Mouse (Mus musculus) heart, embryonic 14.5 days (tissue): Measurements from ENCODE around the gene Rhbdd1. TPM values are rescaled to one million over a fixed set of nuclear protein-coding genes. Genes with fewer than 3 reads are reported as not detected.
A peak's percentile ranks its signal among the peaks of the same experiment; 100 is the strongest.

Source experiments
- ATAC-seq: fragments of 200-750 bp; cut with Nextera tagmentation; 2 replicates; pipeline ENCODE4 v1.8.0; 2017; ENCODE audit warnings: low read depth, moderate TSS enrichment; ENCODE audit not compliant: insufficient number of reproducible peaks, insufficient read depth, low FRiP score
- H3K27ac ChIP-seq, 2 experiments: fragments of 200-500 bp in 1 of 2; fragments of 300-500 bp in 1 of 2; sonication (generic) in 1 of 2; replicated peaks in 1 of 2; 2 replicates each; pipeline ENCODE4 v1.5.1; 2012 to 2014; ENCODE audit warnings: low read depth in 2 of 2, low read length in 2 of 2, control low read depth in 1 of 2, mild to moderate bottlenecking in 1 of 2, mixed read lengths in 1 of 2; ENCODE audit not compliant: control insufficient read depth in 1 of 2, insufficient read depth in 1 of 2
- H3K27me3 ChIP-seq: fragments of 300-500 bp; sonication (generic); 2 replicates; pipeline ENCODE4 v1.6.1; 2014; ENCODE audit warnings: mild to moderate bottlenecking, low read length, control low read depth; ENCODE audit not compliant: control insufficient read depth, insufficient read depth
- H3K36me3 ChIP-seq: fragments of 300-500 bp; sonication (generic); 2 replicates; pipeline ENCODE4 v1.6.1; 2014; ENCODE audit warnings: mild to moderate bottlenecking, control low read depth, low read length, mixed read lengths; ENCODE audit not compliant: control insufficient read depth, insufficient read depth
- H3K4me1 ChIP-seq, 2 experiments: fragments of 200-500 bp in 1 of 2; fragments of 300-500 bp in 1 of 2; sonication (generic) in 1 of 2; 2 replicates each; pipeline ENCODE4 v1.6.1; 2012 to 2014; ENCODE audit warnings: low read length in 2 of 2, control low read depth in 1 of 2, mixed read lengths in 1 of 2; ENCODE audit not compliant: control insufficient read depth in 2 of 2, insufficient read depth in 2 of 2
- H3K4me2 ChIP-seq: fragments of 300-500 bp; sonication (generic); 2 replicates; pipeline ENCODE4 v1.6.1; 2014; ENCODE audit warnings: mild to moderate bottlenecking, low read length
- H3K4me3 ChIP-seq, 2 experiments: fragments of 200-500 bp in 1 of 2; fragments of 300-500 bp in 1 of 2; sonication (generic) in 1 of 2; 2 replicates each; pipeline ENCODE4 v1.5.1; 2012 to 2014; ENCODE audit warnings: low read length in 2 of 2, mild to moderate bottlenecking in 2 of 2, control low read depth in 1 of 2, low read depth in 1 of 2, moderate library complexity in 1 of 2; ENCODE audit not compliant: control insufficient read depth in 1 of 2, insufficient read depth in 1 of 2
- H3K9ac ChIP-seq: fragments of 300-500 bp; sonication (generic); 2 replicates; pipeline ENCODE4 v1.6.1; 2014; ENCODE audit warnings: mild to moderate bottlenecking, low read length
- H3K9me3 ChIP-seq: fragments of 300-500 bp; sonication (generic); 2 replicates; pipeline ENCODE4 v1.6.1; 2016; ENCODE audit warnings: low read length, control low read depth; ENCODE audit not compliant: control insufficient read depth
- WGBS: fragments of 180-500 bp; shearing (Covaris S2); extraction: QIAGEN DNeasy Blood & Tissue Kit; methylation state at CpG from one replicate; pipeline ENCODE4 v1.1.7; 2014; 5-methylcytosine and 5-hydroxymethylcytosine counted together
- polyA plus RNA-seq: library from polyadenylated mRNA; unstranded; fragments of >200 nt; fragmentation: Nextera tagmentation; extraction: Ambion mirVana; gene quantifications from 2 replicates; pipeline ENCODE4 v1.2.1, GENCODE M21; 2014

Gene Rhbdd1
- polyA plus RNA-seq, 1 experiment from 2014 or later, result 7.0 TPM

DNA sequence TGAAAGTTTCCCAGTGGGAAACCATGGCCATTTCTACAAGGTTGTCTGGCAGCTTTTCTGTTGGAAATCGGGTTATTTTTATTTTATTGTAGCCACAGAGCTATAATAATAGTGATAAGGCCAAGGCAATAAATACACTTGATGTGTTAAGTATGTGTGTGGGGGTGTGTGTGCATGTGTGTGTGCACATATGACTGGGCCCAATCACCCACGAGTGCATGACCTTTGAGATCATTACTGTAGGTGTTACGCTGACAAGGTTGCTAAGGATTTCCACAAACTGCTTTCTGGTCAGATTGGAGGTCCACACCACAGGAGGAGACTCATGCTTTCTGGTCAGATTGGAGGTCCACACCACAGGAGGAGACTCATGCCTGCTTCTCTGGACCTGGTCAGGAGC lies 18.3 kb downstream of the Rhbdd1 start:
- Histone ChIP-seq H3K36me3 (no peaks in the 10 kb centered on the region), H3K4me1 (no peaks in the 10 kb centered on the region), H3K4me3 (no peak overlapping the region), H3K9me3 (no peaks in the 10 kb centered on the region), H3K4me2 (no peak overlapping the region), H3K27ac (no peak overlapping the region), H3K9ac (no peak overlapping the region), H3K27me3 (no peaks in the 10 kb centered on the region)
- ATAC-seq, result no peak
- WGBS, result 83% methylated on average over 3 of the region's 3 CpGs

GRCm38 (mm10) chr1:82353089-82353488 lies 36.8 kb downstream of the Rhbdd1 start:
- no peak overlapping the region for H3K4me3 ChIP-seq
- H3K9ac ChIP-seq, result no peak overlapping the region
- no peaks in the 10 kb centered on the region for H3K36me3 ChIP-seq
- WGBS, result 86% methylated on average over 2 of the region's 2 CpGs
- ATAC-seq, result no peak
- H3K27me3 ChIP-seq, result no peaks in the 10 kb centered on the region; the same call in 1 of the 2 replicates
- H3K4me1 ChIP-seq, result no peaks in the 10 kb centered on the region
- H3K27ac ChIP-seq, result no peak overlapping the region
- H3K4me2 ChIP-seq, result no peak overlapping the region
- H3K9me3 ChIP-seq, result no peaks in the 10 kb centered on the region

- Histone ChIP-seq H3K4me3 (no peak overlapping the region), H3K36me3 (no peaks in the 10 kb centered on the region), H3K9me3 (no peaks in the 10 kb centered on the region), H3K27me3 (no peaks in the 10 kb centered on the region; the same call in 1 of the 2 replicates), H3K27ac (no peak overlapping the region), H3K4me1 (peaks cover 0 to 6% of the 10 kb centered on the region in 2 experiments; a peak in 2 of 4 replicates), H3K9ac (no peak overlapping the region), H3K4me2 (no peak overlapping the region)
- no peak for ATAC-seq
- WGBS, result 79% methylated on average over 2 of the region's 2 CpGs
Observed at GRCm38 (mm10) chr1:82353755-82354154, 37.5 kb downstream of the Rhbdd1 start.

GRCm38 (mm10) chr1:82358871-82359647 lies 42.8 kb downstream of the Rhbdd1 start:
- Histone ChIP-seq H3K4me3 (peak overlapping the region; percentile 12 to 25), H3K27me3 (peaks cover 27% of the 10 kb centered on the region), H3K9me3 (no peaks in the 10 kb centered on the region), H3K27ac (0 out of 4 replicates have a peak overlapping the region, but pooled peaks of 1 of the 2 experiments have one; percentile 9), H3K9ac (0 out of 2 replicates have a peak overlapping the region, but pooled peaks have one; percentile 8), H3K36me3 (no peaks in the 10 kb centered on the region), H3K4me2 (peak overlapping the region; percentile 59), H3K4me1 (peaks cover 9 to 26% of the 10 kb centered on the region in 2 experiments)
- WGBS, result 33% methylated on average over 20 of the region's 20 CpGs
- ATAC-seq, result no peak

DNA sequence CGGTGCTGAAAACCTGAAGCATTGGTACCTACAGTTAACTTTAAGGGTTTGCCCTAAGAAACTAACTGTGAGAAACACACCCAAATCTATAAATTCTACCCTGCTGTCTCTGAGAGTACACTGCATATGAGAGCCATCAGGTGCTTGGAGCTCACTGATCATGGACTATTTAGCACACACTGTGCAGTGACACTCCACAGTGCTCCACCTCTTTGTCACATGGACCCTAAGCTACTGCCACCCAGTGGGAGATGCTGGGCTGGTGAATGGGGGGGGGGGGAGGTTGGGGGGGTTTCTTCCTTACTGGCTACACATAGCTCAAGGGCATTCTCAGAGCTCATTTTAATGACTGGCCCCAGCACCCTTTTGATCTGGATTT lies 43.4 kb downstream of the Rhbdd1 start:
- peaks cover 27% of the 10 kb centered on the region for H3K27me3 ChIP-seq
- H3K9ac ChIP-seq, result no peak overlapping the region
- H3K4me3 ChIP-seq, result no peak overlapping the region
- ATAC-seq, result no peak
- H3K9me3 ChIP-seq, result no peaks in the 10 kb centered on the region
- H3K4me2 ChIP-seq, result peak overlapping the region; percentile 59
- H3K27ac ChIP-seq, result no peak overlapping the region
- peaks cover 10 to 32% of the 10 kb centered on the region in 2 experiments for H3K4me1 ChIP-seq
- no peaks in the 10 kb centered on the region for H3K36me3 ChIP-seq
- WGBS, result 81% methylated on average over 1 of the region's 1 CpGs

DNA sequence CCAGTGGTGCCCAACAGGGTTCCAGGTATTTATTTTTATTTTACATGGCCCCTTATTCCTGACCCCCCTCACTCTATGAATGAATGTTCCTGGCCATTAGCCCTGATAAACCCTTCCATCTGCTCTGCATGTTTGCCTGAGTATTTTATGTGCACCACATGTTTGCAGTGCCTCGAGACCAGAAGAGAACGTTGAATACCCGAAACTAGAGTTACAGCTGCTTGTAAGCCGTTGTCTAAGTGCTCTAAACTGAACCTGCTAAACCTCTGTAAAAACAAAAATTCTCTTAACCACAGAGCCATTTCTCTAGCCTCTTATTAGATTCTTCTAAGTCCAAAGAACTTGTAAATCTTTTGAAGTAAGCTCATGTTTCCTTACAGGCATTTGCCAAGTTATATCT lies 45.0 kb downstream of the Rhbdd1 start:
- Histone ChIP-seq H3K27me3 (peaks cover 38% of the 10 kb centered on the region), H3K9me3 (no peaks in the 10 kb centered on the region), H3K4me1 (peaks cover 10 to 32% of the 10 kb centered on the region in 2 experiments), H3K4me2 (no peak overlapping the region), H3K27ac (no peak overlapping the region), H3K4me3 (no peak overlapping the region), H3K36me3 (no peaks in the 10 kb centered on the region), H3K9ac (no peak overlapping the region)
- WGBS, result 88% methylated on average over 4 of the region's 4 CpGs
- ATAC-seq, result no peak

DNA sequence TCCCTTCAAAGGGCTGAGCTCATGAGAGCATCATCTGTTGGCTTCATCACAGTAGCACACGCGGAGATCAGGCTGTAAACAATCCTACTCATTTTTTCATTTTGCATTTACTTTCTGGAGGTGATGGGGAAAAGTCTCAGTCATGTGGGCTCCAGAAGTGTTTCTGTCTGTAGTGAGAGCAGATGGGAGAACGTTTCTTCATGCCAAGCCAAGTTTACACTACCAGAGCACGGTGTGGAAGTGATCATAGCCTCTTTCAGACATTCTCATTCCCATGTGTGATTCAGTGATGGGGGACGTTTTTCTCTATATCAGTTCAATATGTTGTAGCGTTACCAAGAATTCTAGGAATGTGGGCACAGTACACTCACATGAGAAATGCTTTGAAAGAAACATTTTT lies 45.9 kb downstream of the Rhbdd1 start:
- no peaks in the 10 kb centered on the region for H3K36me3 ChIP-seq
- no peak overlapping the region for H3K9ac ChIP-seq
- H3K4me1 ChIP-seq, result peaks cover 10 to 32% of the 10 kb centered on the region in 2 experiments
- ATAC-seq, result no peak
- no peaks in the 10 kb centered on the region for H3K9me3 ChIP-seq
- no peak overlapping the region for H3K27ac ChIP-seq
- 82% methylated on average over 6 of the region's 6 CpGs for WGBS
- H3K27me3 ChIP-seq, result peaks cover 46% of the 10 kb centered on the region
- no peak overlapping the region for H3K4me3 ChIP-seq
- H3K4me2 ChIP-seq, result no peak overlapping the region
